Mouse (Mus musculus): ENCODE measurements around the gene Dgcr8. TPM values are rescaled to one million over a fixed set of nuclear protein-coding genes. Genes with fewer than 3 reads are reported as not detected.

Dgcr8 gene
- polyA plus RNA-seq, 2 experiments = 8.8 to 23.4 TPM

GRCm38 (mm10) chr16:18252736-18253135, 36.3 kb downstream of the Dgcr8 start:
- Histone ChIP-seq H3K36me3 (replicated peaks; ENCODE audit: control insufficient read depth, insufficient read depth, low read depth) (peaks cover 75% of the 10 kb centered on the region), H3K9ac (replicated peaks) (no peak overlapping the region), H3K4me1 (replicated peaks; ENCODE audit: control insufficient read depth in 2 of 2, insufficient read depth in 2 of 2, low read length in 1 of 2) (peaks cover 0 to 12% of the 10 kb centered on the region in 2 experiments), H3K4me2 (ENCODE audit: low read depth) (no peak overlapping the region), H3K27me3 (ENCODE audit: control insufficient read depth, insufficient read depth, low read length) (no peaks in the 10 kb centered on the region), H3K9me3 (ENCODE audit: control insufficient read depth, low read length) (no peaks in the 10 kb centered on the region), H3K4me3 (ENCODE audit: insufficient read depth in 1 of 2, low read depth in 2 of 2, low read length in 2 of 2) (no peak overlapping the region), H3K27ac (no peak overlapping the region)
- ATAC-seq (ENCODE audit: insufficient read depth) (no peak), DNase-seq (ENCODE audit: low read depth in 3 of 3, low spot score in 3 of 3) (no peak)
- WGBS (ENCODE audit: insufficient replicate concordance) = 75% methylated on average over 6 of the region's 6 CpGs
- TF ChIP-seq EP300 (IDR thresholded peaks at IDR 0.05; ENCODE audit: low read depth) (no peak), CTCF (IDR thresholded peaks at IDR 0.05; ENCODE audit: low read depth) (no peak)

GRCm38 (mm10) chr16:18250828-18251790, 37.9 kb downstream of the Dgcr8 start:
- TF ChIP-seq CTCF (IDR thresholded peaks at IDR 0.05; ENCODE audit: low read depth) = no peak
- TF ChIP-seq EP300 (IDR thresholded peaks at IDR 0.05; ENCODE audit: low read depth) = no peak
- H3K36me3 ChIP-seq (replicated peaks; ENCODE audit: control insufficient read depth, insufficient read depth, low read depth) = peaks cover 71% of the 10 kb centered on the region
- DNase-seq (ENCODE audit: low read depth in 3 of 3, low spot score in 3 of 3) = no peak
- H3K9me3 ChIP-seq (ENCODE audit: control insufficient read depth, low read length) = no peaks in the 10 kb centered on the region
- 79% methylated on average over 10 of the region's 10 CpGs for whole genome bisulfite sequencing (ENCODE audit: insufficient replicate concordance)
- H3K9ac ChIP-seq (replicated peaks) = peak overlapping the region; percentile 92
- ATAC-seq (ENCODE audit: insufficient read depth) = no peak
- no peak overlapping the region for H3K27ac ChIP-seq
- peak overlapping the region; percentile 92 for H3K4me2 ChIP-seq (ENCODE audit: low read depth)
- H3K4me3 ChIP-seq (ENCODE audit: insufficient read depth in 1 of 2, low read depth in 2 of 2, low read length in 2 of 2) = peak overlapping the region; percentile 2 to 80; a peak in 3 of 4 replicates
- H3K4me1 ChIP-seq (replicated peaks; ENCODE audit: control insufficient read depth in 2 of 2, insufficient read depth in 2 of 2, low read length in 1 of 2) = peaks cover 8 to 20% of the 10 kb centered on the region in 2 experiments
- H3K27me3 ChIP-seq (ENCODE audit: control insufficient read depth, insufficient read depth, low read length) = no peaks in the 10 kb centered on the region

- no peak for TF ChIP-seq CTCF (IDR thresholded peaks at IDR 0.05; ENCODE audit: low read depth)
- TF ChIP-seq EP300 (IDR thresholded peaks at IDR 0.05; ENCODE audit: low read depth) = no peak
- ATAC-seq (ENCODE audit: insufficient read depth) (no peak), DNase-seq (ENCODE audit: low read depth in 3 of 3, low spot score in 3 of 3) (no peak)
- H3K4me1 ChIP-seq (replicated peaks; ENCODE audit: control insufficient read depth in 2 of 2, insufficient read depth in 2 of 2, low read length in 1 of 2) = peaks cover 8 to 20% of the 10 kb centered on the region in 2 experiments
- 62% methylated on average over 4 of the region's 4 CpGs for WGBS (ENCODE audit: insufficient replicate concordance)
- H3K4me3 ChIP-seq (ENCODE audit: insufficient read depth in 1 of 2, low read depth in 2 of 2, low read length in 2 of 2) = peak overlapping the region; percentile 80 to 99
- no peak overlapping the region for H3K27ac ChIP-seq
- H3K9me3 ChIP-seq (ENCODE audit: control insufficient read depth, low read length) = no peaks in the 10 kb centered on the region
- H3K36me3 ChIP-seq (replicated peaks; ENCODE audit: control insufficient read depth, insufficient read depth, low read depth) = peaks cover 71% of the 10 kb centered on the region
- H3K27me3 ChIP-seq (ENCODE audit: control insufficient read depth, insufficient read depth, low read length) = no peaks in the 10 kb centered on the region
- peak overlapping the region; percentile 92 for H3K9ac ChIP-seq (replicated peaks)
- peak overlapping the region; percentile 92 for H3K4me2 ChIP-seq (ENCODE audit: low read depth)
Observed at GRCm38 (mm10) chr16:18250231-18250630, 38.8 kb downstream of the Dgcr8 start.

- no peaks in the 10 kb centered on the region for H3K27me3 ChIP-seq (ENCODE audit: control insufficient read depth, insufficient read depth, low read length)
- H3K36me3 ChIP-seq (replicated peaks; ENCODE audit: control insufficient read depth, insufficient read depth, low read depth) = peaks cover 71% of the 10 kb centered on the region
- H3K4me2 ChIP-seq (ENCODE audit: low read depth) = peak overlapping the region; percentile 92
Observed at GRCm38 (mm10) chr16:18249364-18249967, 39.6 kb downstream of the Dgcr8 start.

More at GRCm38 (mm10) chr16:18249364-18249967, 39.6 kb downstream of the Dgcr8 start:
- Histone ChIP-seq H3K4me1 (replicated peaks; ENCODE audit: control insufficient read depth in 2 of 2, insufficient read depth in 2 of 2, low read length in 1 of 2) (peaks cover 8 to 20% of the 10 kb centered on the region in 2 experiments), H3K27ac (peak overlapping the region; percentile 81), H3K9me3 (ENCODE audit: control insufficient read depth, low read length) (no peaks in the 10 kb centered on the region), H3K9ac (replicated peaks) (peak overlapping the region; percentile 92), H3K4me3 (ENCODE audit: insufficient read depth in 1 of 2, low read depth in 2 of 2, low read length in 2 of 2) (peak overlapping the region; percentile 80 to 99)
- 3% methylated on average over 27 of the region's 27 CpGs for WGBS (ENCODE audit: insufficient replicate concordance)
- no peak for TF ChIP-seq EP300 (IDR thresholded peaks at IDR 0.05; ENCODE audit: low read depth)
- TF ChIP-seq CTCF (IDR thresholded peaks at IDR 0.05; ENCODE audit: low read depth) = no peak
- ATAC-seq (ENCODE audit: insufficient read depth) (peak; percentile 10), DNase-seq (ENCODE audit: low read depth in 3 of 3, low spot score in 3 of 3) (no peak)
